Mouse (Mus musculus) inflammation-experienced regulatory T-cells (primary cell): Measurements from ENCODE around the gene Olfr243. TPM values are rescaled to one million over a fixed set of nuclear protein-coding genes. Genes with fewer than 3 reads are reported as not detected.

ENCODE experiments used
- polyA plus RNA-seq, 2 experiments: library from polyadenylated mRNA; unstranded; fragments of 100-300 nt; shearing (Covaris generic); gene quantifications; one replicate each; pipeline ENCODE4 v1.2.1; 2017

The Olfr243 gene
- not detected for polyA plus RNA-seq

DNA sequence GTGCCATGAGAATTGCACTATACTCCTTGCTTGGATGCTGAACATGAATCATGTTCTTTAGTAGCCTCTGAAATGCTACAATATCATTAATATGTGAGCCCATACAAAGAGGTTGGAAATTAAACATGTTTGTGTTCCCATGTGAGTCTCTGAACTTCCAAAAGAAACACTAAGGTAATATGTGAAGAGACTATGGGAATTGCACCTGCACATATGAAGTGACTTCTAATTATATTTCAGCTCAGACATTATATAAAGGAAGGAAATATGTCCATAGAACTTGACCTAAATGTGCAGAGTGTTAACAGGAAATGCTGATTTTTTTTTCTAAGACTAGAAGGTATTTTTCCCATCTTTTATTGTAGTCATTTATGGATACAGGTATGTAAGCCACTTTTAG is at the start of gene Olfr243:
TSS of gene Olfr243 (plus strand) at position 301 of the 400 bp plus-strand sequence.

GRCm38 (mm10) chr7:103671091-103671490 is 43.4 kb upstream of the Olfr243 start, which contains the start of gene Olfr624:
Gene Olfr624, minus strand, starts transcription at chr7:103671191.

GRCm38 (mm10) chr7:103682420-103682819 is 32.1 kb upstream of the Olfr243 start, which contains the start of gene Olfr625-ps1:
Gene Olfr625-ps1, plus strand, starts transcription at chr7:103682720.

DNA sequence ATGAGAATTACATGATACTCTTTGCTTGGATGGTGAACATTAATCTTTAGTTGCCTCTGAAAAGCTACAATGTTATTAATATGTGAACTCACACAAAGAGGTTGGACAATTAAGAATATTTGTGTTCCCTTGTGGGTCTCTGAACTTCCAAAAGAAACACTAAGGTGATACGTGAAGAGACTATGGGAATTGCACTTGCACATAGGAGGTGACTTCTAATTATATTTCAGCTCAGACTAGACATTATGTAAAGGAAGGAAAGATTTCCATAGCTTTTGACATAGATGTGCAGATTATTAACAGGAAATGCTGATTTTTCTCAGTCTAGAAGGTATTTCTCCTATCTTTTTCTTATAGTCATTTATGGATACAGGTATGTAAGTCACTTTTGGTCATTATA is 15.6 kb downstream of the Olfr243 start, which contains the start of gene Olfr628:
TSS of gene Olfr628 (plus strand) at position 301 of the 400 bp plus-strand sequence.

DNA sequence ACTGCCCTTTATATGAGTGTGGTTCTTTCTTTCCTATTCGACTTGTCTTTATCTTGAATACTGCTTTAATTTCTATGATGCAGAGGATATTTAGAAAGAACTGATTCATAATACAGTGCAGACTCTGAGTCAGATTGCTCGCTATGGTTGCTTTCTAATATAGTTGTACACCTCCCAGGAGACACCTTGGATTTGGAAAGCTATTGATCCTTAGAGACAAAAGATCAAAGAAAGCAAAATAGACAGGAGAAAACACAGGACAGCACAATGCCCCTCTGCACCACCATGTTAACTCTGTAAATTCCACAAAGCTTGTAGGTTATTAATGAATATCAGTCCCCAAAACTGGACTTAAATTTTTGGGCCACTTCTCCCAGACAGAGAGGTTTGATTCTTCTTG is 30.4 kb downstream of the Olfr243 start, which contains the start of gene Olfr629:
TSS of gene Olfr629 (minus strand) at position 101 of the 400 bp plus-strand sequence.

DNA sequence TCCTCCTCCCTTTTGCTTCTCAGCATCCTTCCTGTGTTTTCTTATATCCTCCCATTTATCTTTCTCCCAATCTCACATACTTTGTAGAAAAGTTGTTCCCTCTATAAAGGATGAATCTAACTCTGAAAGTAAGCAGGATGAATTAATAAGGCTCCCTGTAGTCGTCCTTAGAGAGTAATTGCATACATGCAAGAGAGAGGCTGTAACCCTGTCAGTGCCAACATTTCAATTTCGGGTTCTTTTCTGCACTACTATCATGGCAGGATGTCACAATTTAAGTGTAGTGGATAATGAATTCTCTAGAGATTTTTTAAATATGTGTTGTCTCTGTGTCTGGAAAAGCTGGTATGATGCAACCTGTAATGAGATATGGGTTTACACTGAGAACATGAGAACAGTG is 42.8 kb downstream of the Olfr243 start, which contains the start of gene Olfr630:
TSS of gene Olfr630 (minus strand) at position 101 of the 400 bp plus-strand sequence.

Other genes starting within 250 kb of the Olfr243 start
- under 1 TPM in 1 of 2 experiments, not detected in 1; 0.56 TPM for gene Olfr608, start 244.8 kb upstream of the Olfr243 start, polyA plus RNA-seq
- gene Olfr609, start 216.6 kb upstream of the Olfr243 start, polyA plus RNA-seq, result under 1 TPM in 1 of 2 experiments, not detected in 1; 0.05 TPM
- not detected for gene Olfr610, start 202.5 kb upstream of the Olfr243 start, polyA plus RNA-seq
- gene Olfr611, start 193.8 kb upstream of the Olfr243 start, polyA plus RNA-seq, result not detected
- gene Olfr612, start 172.0 kb upstream of the Olfr243 start, polyA plus RNA-seq, result not detected
- gene Olfr613, start 166.6 kb upstream of the Olfr243 start, polyA plus RNA-seq, result not detected
- gene Olfr615, start 158.6 kb upstream of the Olfr243 start, polyA plus RNA-seq, result not detected
- gene Olfr616, start 145.5 kb upstream of the Olfr243 start, polyA plus RNA-seq, result not detected
- not detected for gene Olfr617, start 141.6 kb upstream of the Olfr243 start, polyA plus RNA-seq
- not detected for gene Olfr618, start 124.6 kb upstream of the Olfr243 start, polyA plus RNA-seq
- under 1 TPM in 1 of 2 experiments, not detected in 1; 0.11 TPM for gene Olfr619, start 114.1 kb upstream of the Olfr243 start, polyA plus RNA-seq
- gene Olfr620, start 102.1 kb upstream of the Olfr243 start, polyA plus RNA-seq, result under 1 TPM; 0.24 to 0.61 TPM
- not detected for gene Olfr622, start 72.0 kb upstream of the Olfr243 start, polyA plus RNA-seq
- not detected for gene Olfr623, start 51.0 kb upstream of the Olfr243 start, polyA plus RNA-seq
- gene Olfr624, start 43.5 kb upstream of the Olfr243 start, polyA plus RNA-seq, result under 1 TPM; 0.05 to 0.10 TPM
- gene Olfr625-ps1, start 32.0 kb upstream of the Olfr243 start, polyA plus RNA-seq, result not detected
- not detected for gene Olfr628, start 15.7 kb downstream of the Olfr243 start, polyA plus RNA-seq
- not detected for gene Olfr629, start 30.3 kb downstream of the Olfr243 start, polyA plus RNA-seq
- not detected for gene Olfr630, start 42.7 kb downstream of the Olfr243 start, polyA plus RNA-seq
- not detected for gene Olfr69, start 56.9 kb downstream of the Olfr243 start, polyA plus RNA-seq
- gene Olfr68, start 65.0 kb downstream of the Olfr243 start, polyA plus RNA-seq, result not detected
- gene Olfr67, start 77.2 kb downstream of the Olfr243 start, polyA plus RNA-seq, result not detected
- 10 to 100 TPM in 1 of 2 experiments, under 1 TPM in 1; 0.96 to 10.7 TPM for gene Hbb-bt, start 99.3 kb downstream of the Olfr243 start, polyA plus RNA-seq
- 10 to 100 TPM; 11.6 to 54.5 TPM for gene Hbb-bs, start 113.4 kb downstream of the Olfr243 start, polyA plus RNA-seq
- 1 to 10 TPM in 1 of 2 experiments, under 1 TPM in 1; 0.29 to 2.1 TPM for gene Hbb-bh2, start 125.8 kb downstream of the Olfr243 start, polyA plus RNA-seq
- gene Hbb-bh1, start 128.5 kb downstream of the Olfr243 start, polyA plus RNA-seq, result 1 to 10 TPM; 1.6 to 7.8 TPM
- under 1 TPM in 1 of 2 experiments, not detected in 1; 0.77 TPM for gene Hbb-y, start 138.5 kb downstream of the Olfr243 start, polyA plus RNA-seq
- not detected for gene Olfr66, start 171.6 kb downstream of the Olfr243 start, polyA plus RNA-seq
- under 1 TPM; 0.05 to 0.42 TPM for gene Olfr64, start 179.8 kb downstream of the Olfr243 start, polyA plus RNA-seq
- gene Olfr65, start 188.8 kb downstream of the Olfr243 start, polyA plus RNA-seq, result not detected
- gene Olfr631, start 214.2 kb downstream of the Olfr243 start, polyA plus RNA-seq, result not detected
- gene Olfr632, start 219.7 kb downstream of the Olfr243 start, polyA plus RNA-seq, result not detected
- not detected for gene Olfr633, start 229.8 kb downstream of the Olfr243 start, polyA plus RNA-seq